24 mouse cellular contexts compared by ENCODE assay signal in the genomic region with DNA sequence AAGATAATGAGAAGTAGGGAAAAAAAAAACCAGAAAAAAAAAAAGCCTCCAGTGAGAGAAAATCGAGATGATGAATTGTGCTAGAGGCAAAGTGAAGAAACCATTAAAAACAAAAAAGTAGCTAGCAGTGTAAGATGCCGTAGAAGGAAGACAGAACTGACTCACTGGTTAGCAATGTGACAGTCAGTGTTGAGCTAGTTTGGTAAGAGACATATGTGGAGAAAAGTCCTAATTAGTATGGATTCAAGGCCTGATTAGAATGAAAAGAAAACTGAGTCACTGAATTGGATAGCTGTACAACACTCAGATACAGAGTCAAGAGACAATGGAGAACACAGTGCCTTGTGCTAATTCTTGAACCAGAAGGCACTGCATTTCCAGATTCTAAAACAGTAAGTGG. TPM values are rescaled to one million over a fixed set of nuclear protein-coding genes. Genes with fewer than 3 reads are reported as not detected.
DNase-seq lines count a peak whose midpoint lies in the region; ATAC-seq and TF ChIP-seq lines count a peak whose summit lies in the region.
"Had no signal": no experiment of that assay in that cellular context is flagged by ENCODE, and none has a peak within 500 bp of the region (broad histone marks: within the 10 kb centered on the region; RNA-seq: fewer than 3 reads in every experiment).

No protein-coding gene starts in this region.

- no peak for TF ChIP-seq CTCF in embryonic fibroblast, embryonic 13.5 days (IDR thresholded peaks at IDR 0.05; ENCODE audit: borderline replicate concordance, insufficient read depth, low read length)

- no peak overlapping the region for H3K4me3 ChIP-seq in embryonic fibroblast, embryonic 13.5 days (ENCODE audit: insufficient read depth, low read length)
- H3K4me3 ChIP-seq: embryonic facial prominence, embryonic 10.5 days; erythroblast, embryonic 14.5 days; forebrain, embryonic 10.5 days; forebrain, embryonic 15.5 days; heart, adult 2 months; heart, embryonic 15.5 days; hindbrain, embryonic 10.5 days; intestine, embryonic 15.5 days had no signal

- ATAC-seq in CD4-positive, CD25-positive, alpha-beta regulatory T cell, adult 4 months, result no peak
- ATAC-seq: forebrain, embryonic 15.5 days; intestine, embryonic 15.5 days had no signal

- no peak for TF ChIP-seq POLR2A in embryonic fibroblast, embryonic 13.5 days (IDR thresholded peaks at IDR 0.05; ENCODE audit: low read depth, low read length)

- DNase-seq in 3134 (ENCODE audit: extremely low read depth, insufficient read length, low spot score) (peak; percentile 35), 3T3-L1 (ENCODE audit: low read depth, low spot score) (peak; percentile 75), NIH3T3 (ENCODE audit: low read depth) (peak; percentile 65)
- DNase-seq in retina, embryonic 14.5 days (ENCODE audit: low spot score), result no peak
- no peak for DNase-seq in adrenal gland, adult 8-10 months
- DNase-seq: adrenal gland, postnatal 10 days; cerebellum, adult 18-20 months; cerebellum, adult 9-11 months; cerebellum, postnatal 36 days; gastrocnemius, postnatal 14 days; heart, adult 2 months; heart, postnatal 14 days; kidney, adult 2 months had no signal

- H3K27ac ChIP-seq in embryonic fibroblast, embryonic 13.5 days (ENCODE audit: insufficient read depth, low read length), result peak overlapping the region; percentile 91
- H3K27ac ChIP-seq: embryonic facial prominence, embryonic 10.5 days; forebrain, embryonic 10.5 days; forebrain, embryonic 15.5 days; heart, adult 2 months; heart, embryonic 15.5 days; hindbrain, embryonic 10.5 days; hindbrain, embryonic 14.5 days; intestine, embryonic 15.5 days had no signal

- H3K4me1 ChIP-seq in embryonic fibroblast, embryonic 13.5 days (ENCODE audit: control insufficient read depth, insufficient read depth, low read length), result peaks cover 6% of the 10 kb centered on the region; the same call in 1 of the 2 replicates
- H3K4me1 ChIP-seq: embryonic facial prominence, embryonic 10.5 days; hindbrain, embryonic 10.5 days; intestine, embryonic 15.5 days had no signal

RNA-seq across cellular contexts. Expression of a gene that starts 7.9 kb away (rescaled TPM):
- polyA plus RNA-seq in embryonic fibroblast, embryonic 13.5 days (2011; ENCODE audit: insufficient read length, low read depth, missing spikeins), result 20.8 and 25.4 TPM in 2 replicates
- total RNA-seq in adrenal gland, adult 8-10 months (2022), result 10 to 100 TPM; 24.7 to 32.5 (median 26.4) TPM
- 1 to 10 TPM; 1.7 to 2.4 TPM for polyA plus RNA-seq in CD4-positive, CD25-positive, alpha-beta regulatory T cell, adult 4 months (2017; shearing (Covaris generic))
- polyA plus RNA-seq: G1E had no signal

Comparison
In these comparisons a context has a peak if more than half of its experiments do, and no peak if none do; other contexts are left out.
1. DNase-seq: peak in 3134 (single experiment), 3T3-L1 (single experiment) and NIH3T3 (single experiment); none in retina, embryonic 14.5 days (single experiment) and adrenal gland, adult 8-10 months (single experiment).